Mouse (Mus musculus): ENCODE data around the gene Notch2. TPM values are rescaled to one million over a fixed set of nuclear protein-coding genes. Genes with fewer than 3 reads are reported as not detected.

Gene Notch2
- total RNA-seq (2021) (10 to 100 TPM; 14.9 to 18.1 TPM), polyA plus RNA-seq (2012; rRNA removed) (10.0 and 14.1 TPM in 2 replicates)
- long read RNA-seq, result 0 reads

GRCm38 (mm10) chr3:98013401-98014281 lies at the start of gene Notch2:
TSS of gene Notch2 (plus strand) at chr3:98013527.
- H3K36me3 ChIP-seq (ENCODE audit: control insufficient read depth, insufficient read depth, low read length), result no peaks in the 10 kb centered on the region
- WGBS, result under 1% methylated on average over 95 of the region's 95 CpGs
- H3K27me3 ChIP-seq (ENCODE audit: control insufficient read depth, insufficient read depth, low read length), result no peaks in the 10 kb centered on the region
- peak within 1 kb of the TSS; percentile 93 for H3K4me3 ChIP-seq
- peaks cover 7% of the 10 kb centered on the region for H3K4me1 ChIP-seq (ENCODE audit: control insufficient read depth, insufficient read depth, low read length)
- H3K79me2 ChIP-seq (replicated peaks; ENCODE audit: control insufficient read depth, insufficient read depth, low read length), result peaks cover 4% of the 10 kb centered on the region
- peak within 1 kb of the TSS; percentile 97 for H3K27ac ChIP-seq
- TF ChIP-seq POLR2A (IDR thresholded peaks at IDR 0.05; ENCODE audit: insufficient read depth, low read depth, low read length), result peak; percentile 85
- TF ChIP-seq CTCF (IDR thresholded peaks at IDR 0.05), result no peak
- TF ChIP-seq EP300 (IDR thresholded peaks at IDR 0.05; ENCODE audit: insufficient read depth, low read depth, low read length), result no peak
- peak; percentile 97 to 98 for DNase-seq
- intact Hi-C loops (cut with DNase I), result loop anchor here (2.0 to 10.0 kb wide), 5 partner anchors 29 to 401 kb away; partner anchors contain the start of gene Prkab2
- H3K9ac ChIP-seq (ENCODE audit: low read depth, low read length), result peak within 1 kb of the TSS; percentile 89

GRCm38 (mm10) chr3:97964878-97965353 lies 48.4 kb upstream of the Notch2 start:
- no peak overlapping the region for H3K4me3 ChIP-seq
- no peaks in the 10 kb centered on the region for H3K36me3 ChIP-seq (ENCODE audit: control insufficient read depth, insufficient read depth, low read length)
- H3K27me3 ChIP-seq (ENCODE audit: control insufficient read depth, insufficient read depth, low read length), result no peaks in the 10 kb centered on the region
- H3K9ac ChIP-seq (ENCODE audit: low read depth, low read length), result no peak overlapping the region
- H3K27ac ChIP-seq, result no peak overlapping the region
- H3K4me1 ChIP-seq (ENCODE audit: control insufficient read depth, insufficient read depth, low read length), result peaks cover 4% of the 10 kb centered on the region
- 38% methylated on average over 14 of the region's 14 CpGs for WGBS
- DNase-seq, result peak; percentile 46 to 69
- TF ChIP-seq CTCF (IDR thresholded peaks at IDR 0.05) (no peak), EP300 (IDR thresholded peaks at IDR 0.05; ENCODE audit: insufficient read depth, low read depth, low read length) (no peak), POLR2A (IDR thresholded peaks at IDR 0.05; ENCODE audit: insufficient read depth, low read depth, low read length) (no peak)
- no peaks in the 10 kb centered on the region for H3K79me2 ChIP-seq (replicated peaks; ENCODE audit: control insufficient read depth, insufficient read depth, low read length)
- intact Hi-C loops (cut with DNase I), result no loop called here

GRCm38 (mm10) chr3:97967627-97968026 lies 45.7 kb upstream of the Notch2 start:
- no peak for DNase-seq
- Histone ChIP-seq H3K27me3 (ENCODE audit: control insufficient read depth, insufficient read depth, low read length) (no peaks in the 10 kb centered on the region), H3K36me3 (ENCODE audit: control insufficient read depth, insufficient read depth, low read length) (no peaks in the 10 kb centered on the region), H3K79me2 (replicated peaks; ENCODE audit: control insufficient read depth, insufficient read depth, low read length) (no peaks in the 10 kb centered on the region), H3K4me1 (ENCODE audit: control insufficient read depth, insufficient read depth, low read length) (peaks cover 4% of the 10 kb centered on the region), H3K9ac (ENCODE audit: low read depth, low read length) (no peak overlapping the region), H3K4me3 (no peak overlapping the region), H3K27ac (no peak overlapping the region)
- intact Hi-C loops (cut with DNase I), result no loop called here
- TF ChIP-seq EP300 (IDR thresholded peaks at IDR 0.05; ENCODE audit: insufficient read depth, low read depth, low read length) (no peak), POLR2A (IDR thresholded peaks at IDR 0.05; ENCODE audit: insufficient read depth, low read depth, low read length) (no peak), CTCF (IDR thresholded peaks at IDR 0.05) (no peak)
- 69% methylated on average over 2 of the region's 2 CpGs for WGBS

- H3K27ac ChIP-seq, result no peak overlapping the region
- no peak for DNase-seq
- WGBS, result 83% methylated on average over 2 of the region's 2 CpGs
- no peak overlapping the region for H3K9ac ChIP-seq (ENCODE audit: low read depth, low read length)
- H3K79me2 ChIP-seq (replicated peaks; ENCODE audit: control insufficient read depth, insufficient read depth, low read length), result no peaks in the 10 kb centered on the region
- no peaks in the 10 kb centered on the region for H3K27me3 ChIP-seq (ENCODE audit: control insufficient read depth, insufficient read depth, low read length)
- H3K36me3 ChIP-seq (ENCODE audit: control insufficient read depth, insufficient read depth, low read length), result no peaks in the 10 kb centered on the region
- TF ChIP-seq POLR2A (IDR thresholded peaks at IDR 0.05; ENCODE audit: insufficient read depth, low read depth, low read length) (no peak), CTCF (IDR thresholded peaks at IDR 0.05) (no peak), EP300 (IDR thresholded peaks at IDR 0.05; ENCODE audit: insufficient read depth, low read depth, low read length) (no peak)
- H3K4me3 ChIP-seq, result no peak overlapping the region
- intact Hi-C loops (cut with DNase I), result no loop called here
- peaks cover 4% of the 10 kb centered on the region for H3K4me1 ChIP-seq (ENCODE audit: control insufficient read depth, insufficient read depth, low read length)
Measured at GRCm38 (mm10) chr3:97968191-97968590, 45.1 kb upstream of the Notch2 start.

GRCm38 (mm10) chr3:97969019-97969418 lies 44.3 kb upstream of the Notch2 start:
- Histone ChIP-seq H3K4me1 (ENCODE audit: control insufficient read depth, insufficient read depth, low read length) (peaks cover 4% of the 10 kb centered on the region), H3K4me3 (no peak overlapping the region), H3K79me2 (replicated peaks; ENCODE audit: control insufficient read depth, insufficient read depth, low read length) (no peaks in the 10 kb centered on the region), H3K27ac (no peak overlapping the region), H3K36me3 (ENCODE audit: control insufficient read depth, insufficient read depth, low read length) (no peaks in the 10 kb centered on the region), H3K9ac (ENCODE audit: low read depth, low read length) (no peak overlapping the region), H3K27me3 (ENCODE audit: control insufficient read depth, insufficient read depth, low read length) (no peaks in the 10 kb centered on the region)
- intact Hi-C loops (cut with DNase I), result no loop called here
- WGBS, result 72% methylated on average over 1 of the region's 1 CpGs
- no peak for DNase-seq
- no peak for TF ChIP-seq CTCF (IDR thresholded peaks at IDR 0.05)
- no peak for TF ChIP-seq EP300 (IDR thresholded peaks at IDR 0.05; ENCODE audit: insufficient read depth, low read depth, low read length)
- no peak for TF ChIP-seq POLR2A (IDR thresholded peaks at IDR 0.05; ENCODE audit: insufficient read depth, low read depth, low read length)

- Histone ChIP-seq H3K27me3 (ENCODE audit: control insufficient read depth, insufficient read depth, low read length) (no peaks in the 10 kb centered on the region), H3K27ac (no peak overlapping the region), H3K9ac (ENCODE audit: low read depth, low read length) (no peak overlapping the region), H3K4me3 (no peak overlapping the region), H3K4me1 (ENCODE audit: control insufficient read depth, insufficient read depth, low read length) (no peaks in the 10 kb centered on the region), H3K79me2 (replicated peaks; ENCODE audit: control insufficient read depth, insufficient read depth, low read length) (no peaks in the 10 kb centered on the region), H3K36me3 (ENCODE audit: control insufficient read depth, insufficient read depth, low read length) (no peaks in the 10 kb centered on the region)
- TF ChIP-seq POLR2A (IDR thresholded peaks at IDR 0.05; ENCODE audit: insufficient read depth, low read depth, low read length), result no peak
- no peak for TF ChIP-seq CTCF (IDR thresholded peaks at IDR 0.05)
- TF ChIP-seq EP300 (IDR thresholded peaks at IDR 0.05; ENCODE audit: insufficient read depth, low read depth, low read length), result no peak
- DNase-seq, result peak in 1 of 2 experiments; percentile 62
- WGBS, result 51% methylated on average over 7 of the region's 7 CpGs
- intact Hi-C loops (cut with DNase I), result no loop called here
Measured at GRCm38 (mm10) chr3:97971117-97971516, 42.2 kb upstream of the Notch2 start.

All from heart, adult 2 months (tissue).